Mouse (Mus musculus): ENCODE results near the gene Adap1.

The Adap1 gene

GRCm38 (mm10) chr5:139283460-139284180, 41.8 kb downstream of the Adap1 start:
- DNase-seq, result no peak

- DNase-seq, result peak; percentile 91
Observed at GRCm38 (mm10) chr5:139282191-139282590, 43.2 kb downstream of the Adap1 start.

- no peak for DNase-seq
Observed at GRCm38 (mm10) chr5:139281373-139282112, 43.9 kb downstream of the Adap1 start.

GRCm38 (mm10) chr5:139277287-139277686, 48.1 kb downstream of the Adap1 start:
- DNase-seq, result no peak

- no peak for DNase-seq
Observed at GRCm38 (mm10) chr5:139271994-139272554, 53.3 kb downstream of the Adap1 start.

- no peak for DNase-seq
Observed at GRCm38 (mm10) chr5:139270806-139271521, 54.5 kb downstream of the Adap1 start.

- DNase-seq, result no peak
Observed at GRCm38 (mm10) chr5:139267661-139268060, 57.8 kb downstream of the Adap1 start.

- no peak for DNase-seq
Observed at GRCm38 (mm10) chr5:139261403-139261802, 64.0 kb downstream of the Adap1 start.

GRCm38 (mm10) chr5:139259853-139260252, 65.6 kb downstream of the Adap1 start:
- no peak for DNase-seq

GRCm38 (mm10) chr5:139258371-139259035, 66.9 kb downstream of the Adap1 start:
- DNase-seq, result no peak

GRCm38 (mm10) chr5:139257818-139258217, 67.6 kb downstream of the Adap1 start:
- DNase-seq, result no peak

- DNase-seq, result no peak
Observed at GRCm38 (mm10) chr5:139257265-139257664, 68.2 kb downstream of the Adap1 start.

GRCm38 (mm10) chr5:139256211-139256765, 69.1 kb downstream of the Adap1 start:
- DNase-seq, result no peak

- no peak for DNase-seq
Observed at GRCm38 (mm10) chr5:139255777-139256176, 69.6 kb downstream of the Adap1 start.

- DNase-seq, result no peak
Observed at GRCm38 (mm10) chr5:139254938-139255337, 70.5 kb downstream of the Adap1 start.

- peak; percentile 16 for DNase-seq
Observed at GRCm38 (mm10) chr5:139253301-139253741, 72.1 kb downstream of the Adap1 start.

GRCm38 (mm10) chr5:139252910-139253245, 72.5 kb downstream of the Adap1 start:
- no peak for DNase-seq

- DNase-seq, result peak; percentile 100
Observed at GRCm38 (mm10) chr5:139252081-139252909, 73.1 kb downstream of the Adap1 start, which contains the start of gene Get4. Gene Get4 (plus strand): TSS chr5:139252324.

GRCm38 (mm10) chr5:139251736-139252080, 73.7 kb downstream of the Adap1 start:
- DNase-seq, result no peak

- no peak for DNase-seq
Observed at GRCm38 (mm10) chr5:139251279-139251678, 74.1 kb downstream of the Adap1 start.

GRCm38 (mm10) chr5:139248846-139249245, 76.6 kb downstream of the Adap1 start:
- no peak for DNase-seq

GRCm38 (mm10) chr5:139247767-139248166, 77.7 kb downstream of the Adap1 start:
- DNase-seq, result no peak

All from embryo, embryonic 11 days (tissue).